Mouse (Mus musculus) left cerebral cortex, adult 11 months (tissue): ENCODE measurements around the gene Pla2r1.

Source experiments
- DNase-seq: peaks from one replicate; pipeline ENCODE4 v3.0.0; 2022; ENCODE audit warnings: low spot score

The Pla2r1 gene

GRCm38 (mm10) chr2:60503991-60504390, 49.1 kb downstream of the Pla2r1 start:
- DNase-seq = no peak

- DNase-seq = no peak
These were observed 52.5 kb downstream of the Pla2r1 start for GRCm38 (mm10) chr2:60500583-60501116.

GRCm38 (mm10) chr2:60479906-60480305, 73.2 kb downstream of the Pla2r1 start:
- peak; percentile 2 for DNase-seq

GRCm38 (mm10) chr2:60478778-60479177, 74.3 kb downstream of the Pla2r1 start:
- no peak for DNase-seq

GRCm38 (mm10) chr2:60468901-60469770, 84.0 kb downstream of the Pla2r1 start:
- no peak for DNase-seq

- no peak for DNase-seq
These were observed 100.7 kb downstream of the Pla2r1 start for GRCm38 (mm10) chr2:60452376-60452775.

GRCm38 (mm10) chr2:60451119-60451773, 101.9 kb downstream of the Pla2r1 start:
- no peak for DNase-seq

- DNase-seq = no peak
These were observed 103.4 kb downstream of the Pla2r1 start for GRCm38 (mm10) chr2:60449732-60450131.

GRCm38 (mm10) chr2:60444711-60445509, 108.2 kb downstream of the Pla2r1 start:
- peak; percentile 43 for DNase-seq

GRCm38 (mm10) chr2:60443279-60443678, 109.8 kb downstream of the Pla2r1 start:
- DNase-seq = no peak

- no peak for DNase-seq
These were observed 111.2 kb downstream of the Pla2r1 start for GRCm38 (mm10) chr2:60441875-60442274.

GRCm38 (mm10) chr2:60436802-60437201, 116.3 kb downstream of the Pla2r1 start:
- no peak for DNase-seq

- DNase-seq = no peak
These were observed 122.6 kb downstream of the Pla2r1 start for GRCm38 (mm10) chr2:60430315-60431021.

GRCm38 (mm10) chr2:60418075-60418474, 135.0 kb downstream of the Pla2r1 start:
- DNase-seq = peak; percentile 40

- no peak for DNase-seq
These were observed 138.8 kb downstream of the Pla2r1 start for GRCm38 (mm10) chr2:60414334-60414733.

GRCm38 (mm10) chr2:60413006-60413650, 140.0 kb downstream of the Pla2r1 start:
- peak; percentile 4 for DNase-seq

- DNase-seq = no peak
These were observed 141.9 kb downstream of the Pla2r1 start for GRCm38 (mm10) chr2:60411181-60411580.

- DNase-seq = no peak
These were observed 142.9 kb downstream of the Pla2r1 start for GRCm38 (mm10) chr2:60409989-60410763.

- DNase-seq = no peak
These were observed 143.9 kb downstream of the Pla2r1 start for GRCm38 (mm10) chr2:60409194-60409593.

- no peak for DNase-seq
These were observed 145.7 kb downstream of the Pla2r1 start for GRCm38 (mm10) chr2:60407387-60407786.
